Mouse (Mus musculus): ENCODE data around the gene Plekha7. TPM values are rescaled to one million over a fixed set of nuclear protein-coding genes. Genes with fewer than 3 reads are reported as not detected.

Plekha7 gene
- polyA plus RNA-seq, 1 experiment, result 24.4 TPM

GRCm38 (mm10) chr7:116198407-116198806 lies 109.8 kb downstream of the Plekha7 start:
- no peak overlapping the region for H3K27ac ChIP-seq (ENCODE audit: control insufficient read depth, insufficient read depth, low read length)
- no peak for TF ChIP-seq CTCF (IDR thresholded peaks at IDR 0.05; ENCODE audit: borderline replicate concordance, control insufficient read depth, extremely low read depth, insufficient read depth, low read length, poor library complexity)
- TF ChIP-seq POLR2A (IDR thresholded peaks at IDR 0.05; ENCODE audit: control insufficient read depth, extremely low read depth, insufficient read depth, low read length, poor library complexity), result no peak
- no peak overlapping the region for H3K4me3 ChIP-seq (ENCODE audit: control insufficient read depth, insufficient read depth, low read length)
- no peak for DNase-seq
- 76% methylated on average over 7 of the region's 7 CpGs for WGBS
- peaks cover 30% of the 10 kb centered on the region for H3K4me1 ChIP-seq (replicated peaks; ENCODE audit: control insufficient read depth, insufficient read depth, low read length)
- no peaks in the 10 kb centered on the region for H3K36me3 ChIP-seq (ENCODE audit: control insufficient read depth, insufficient read depth, low read length)
- no peaks in the 10 kb centered on the region for H3K27me3 ChIP-seq (ENCODE audit: control insufficient read depth, insufficient read depth, low read length)

GRCm38 (mm10) chr7:116196974-116197679 lies 111.0 kb downstream of the Plekha7 start:
- H3K27ac ChIP-seq (ENCODE audit: control insufficient read depth, insufficient read depth, low read length), result no peak overlapping the region

GRCm38 (mm10) chr7:116194996-116195395 lies 113.2 kb downstream of the Plekha7 start:
- TF ChIP-seq POLR2A (IDR thresholded peaks at IDR 0.05; ENCODE audit: control insufficient read depth, extremely low read depth, insufficient read depth, low read length, poor library complexity), result no peak
- TF ChIP-seq CTCF (IDR thresholded peaks at IDR 0.05; ENCODE audit: borderline replicate concordance, control insufficient read depth, extremely low read depth, insufficient read depth, low read length, poor library complexity), result no peak
- Histone ChIP-seq H3K36me3 (ENCODE audit: control insufficient read depth, insufficient read depth, low read length) (no peaks in the 10 kb centered on the region), H3K27ac (ENCODE audit: control insufficient read depth, insufficient read depth, low read length) (peak overlapping the region; percentile 50; the same call in 1 of the 2 replicates), H3K4me3 (ENCODE audit: control insufficient read depth, insufficient read depth, low read length) (no peak overlapping the region), H3K27me3 (ENCODE audit: control insufficient read depth, insufficient read depth, low read length) (no peaks in the 10 kb centered on the region), H3K4me1 (replicated peaks; ENCODE audit: control insufficient read depth, insufficient read depth, low read length) (peaks cover 33% of the 10 kb centered on the region)
- DNase-seq, result peak; percentile 54
- WGBS, result 45% methylated on average over 7 of the region's 7 CpGs

More at GRCm38 (mm10) chr7:116196974-116197679, 111.0 kb downstream of the Plekha7 start:
- no peak for DNase-seq
- TF ChIP-seq POLR2A (IDR thresholded peaks at IDR 0.05; ENCODE audit: control insufficient read depth, extremely low read depth, insufficient read depth, low read length, poor library complexity) (no peak), CTCF (IDR thresholded peaks at IDR 0.05; ENCODE audit: borderline replicate concordance, control insufficient read depth, extremely low read depth, insufficient read depth, low read length, poor library complexity) (no peak)
- Histone ChIP-seq H3K36me3 (ENCODE audit: control insufficient read depth, insufficient read depth, low read length) (no peaks in the 10 kb centered on the region), H3K4me3 (ENCODE audit: control insufficient read depth, insufficient read depth, low read length) (no peak overlapping the region), H3K27me3 (ENCODE audit: control insufficient read depth, insufficient read depth, low read length) (no peaks in the 10 kb centered on the region), H3K4me1 (replicated peaks; ENCODE audit: control insufficient read depth, insufficient read depth, low read length) (peaks cover 33% of the 10 kb centered on the region)
- 81% methylated on average over 8 of the region's 8 CpGs for WGBS

GRCm38 (mm10) chr7:116192966-116193365 lies 115.2 kb downstream of the Plekha7 start:
- H3K27ac ChIP-seq (ENCODE audit: control insufficient read depth, insufficient read depth, low read length), result no peak overlapping the region; the same call in 1 of the 2 replicates
- H3K36me3 ChIP-seq (ENCODE audit: control insufficient read depth, insufficient read depth, low read length), result no peaks in the 10 kb centered on the region
- 93% methylated on average over 7 of the region's 7 CpGs for WGBS
- H3K27me3 ChIP-seq (ENCODE audit: control insufficient read depth, insufficient read depth, low read length), result no peaks in the 10 kb centered on the region
- DNase-seq, result no peak
- TF ChIP-seq CTCF (IDR thresholded peaks at IDR 0.05; ENCODE audit: borderline replicate concordance, control insufficient read depth, extremely low read depth, insufficient read depth, low read length, poor library complexity), result no peak
- no peak for TF ChIP-seq POLR2A (IDR thresholded peaks at IDR 0.05; ENCODE audit: control insufficient read depth, extremely low read depth, insufficient read depth, low read length, poor library complexity)
- no peak overlapping the region for H3K4me3 ChIP-seq (ENCODE audit: control insufficient read depth, insufficient read depth, low read length)
- H3K4me1 ChIP-seq (replicated peaks; ENCODE audit: control insufficient read depth, insufficient read depth, low read length), result peaks cover 33% of the 10 kb centered on the region

- TF ChIP-seq POLR2A (IDR thresholded peaks at IDR 0.05; ENCODE audit: control insufficient read depth, extremely low read depth, insufficient read depth, low read length, poor library complexity) (no peak), CTCF (IDR thresholded peaks at IDR 0.05; ENCODE audit: borderline replicate concordance, control insufficient read depth, extremely low read depth, insufficient read depth, low read length, poor library complexity) (no peak)
- WGBS, result 91% methylated on average over 4 of the region's 4 CpGs
- Histone ChIP-seq H3K4me1 (replicated peaks; ENCODE audit: control insufficient read depth, insufficient read depth, low read length) (peaks cover 27% of the 10 kb centered on the region), H3K4me3 (ENCODE audit: control insufficient read depth, insufficient read depth, low read length) (no peak overlapping the region), H3K27ac (ENCODE audit: control insufficient read depth, insufficient read depth, low read length) (no peak overlapping the region), H3K36me3 (ENCODE audit: control insufficient read depth, insufficient read depth, low read length) (no peaks in the 10 kb centered on the region), H3K27me3 (ENCODE audit: control insufficient read depth, insufficient read depth, low read length) (no peaks in the 10 kb centered on the region)
- DNase-seq, result no peak
These were observed 116.0 kb downstream of the Plekha7 start for GRCm38 (mm10) chr7:116192096-116192595.

GRCm38 (mm10) chr7:116191138-116191537 lies 117.0 kb downstream of the Plekha7 start:
- H3K27ac ChIP-seq (ENCODE audit: control insufficient read depth, insufficient read depth, low read length), result no peak overlapping the region
- no peak overlapping the region for H3K4me3 ChIP-seq (ENCODE audit: control insufficient read depth, insufficient read depth, low read length)
- WGBS, result 80% methylated on average over 3 of the region's 3 CpGs
- no peak for TF ChIP-seq POLR2A (IDR thresholded peaks at IDR 0.05; ENCODE audit: control insufficient read depth, extremely low read depth, insufficient read depth, low read length, poor library complexity)
- no peak for TF ChIP-seq CTCF (IDR thresholded peaks at IDR 0.05; ENCODE audit: borderline replicate concordance, control insufficient read depth, extremely low read depth, insufficient read depth, low read length, poor library complexity)
- no peaks in the 10 kb centered on the region for H3K36me3 ChIP-seq (ENCODE audit: control insufficient read depth, insufficient read depth, low read length)
- H3K4me1 ChIP-seq (replicated peaks; ENCODE audit: control insufficient read depth, insufficient read depth, low read length), result peaks cover 21% of the 10 kb centered on the region
- DNase-seq, result no peak
- H3K27me3 ChIP-seq (ENCODE audit: control insufficient read depth, insufficient read depth, low read length), result no peaks in the 10 kb centered on the region

Measured in thymus, adult 2 months (tissue).